Mouse (Mus musculus) forebrain, embryonic 11.5 days (tissue): ENCODE data around the gene Gm38431. TPM values are rescaled to one million over a fixed set of nuclear protein-coding genes. Genes with fewer than 3 reads are reported as not detected.

Source experiments
- ATAC-seq: fragments of 200-750 bp; cut with Nextera tagmentation; replicated peaks from 2 replicates; pipeline ENCODE4 v1.8.0; 2017; ENCODE audit warnings: moderate TSS enrichment; ENCODE audit not compliant: low FRiP score
- DNase-seq: peaks from one replicate; pipeline ENCODE4 v3.0.0-alpha.2; 2017; ENCODE audit warnings: low spot score
- H3K27ac ChIP-seq: fragments of 300-500 bp; sonication (generic); 2 replicates; pipeline ENCODE4 v1.5.1; 2014; ENCODE audit warnings: low read depth, low read length
- H3K27me3 ChIP-seq: fragments of 300-500 bp; sonication (generic); 2 replicates; pipeline ENCODE4 v1.6.1; 2014; ENCODE audit warnings: mild to moderate bottlenecking, low read length, mixed read lengths; ENCODE audit not compliant: control insufficient read depth, insufficient read depth
- H3K36me3 ChIP-seq: fragments of 300-500 bp; sonication (generic); 2 replicates; pipeline ENCODE4 v1.6.1; 2014; ENCODE audit warnings: mild to moderate bottlenecking, low read length, moderate library complexity, mixed read lengths; ENCODE audit not compliant: control insufficient read depth, insufficient read depth
- H3K4me1 ChIP-seq: fragments of 300-500 bp; sonication (generic); replicated peaks from 2 replicates; pipeline ENCODE4 v1.6.1; 2014; ENCODE audit warnings: low read length, mixed read lengths; ENCODE audit not compliant: control insufficient read depth, insufficient read depth
- H3K4me2 ChIP-seq: fragments of 300-500 bp; sonication (generic); 2 replicates; pipeline ENCODE4 v1.6.1; 2014; ENCODE audit warnings: low read depth, mild to moderate bottlenecking, low read length, moderate library complexity, mixed read lengths; ENCODE audit not compliant: severe bottlenecking
- H3K4me3 ChIP-seq: fragments of 300-500 bp; sonication (generic); 2 replicates; pipeline ENCODE4 v1.5.1; 2014; ENCODE audit warnings: low read depth, low read length
- H3K9ac ChIP-seq: fragments of 300-500 bp; sonication (generic); 2 replicates; pipeline ENCODE4 v1.6.1; 2014; ENCODE audit warnings: low read length
- H3K9me3 ChIP-seq: fragments of 300-500 bp; sonication (generic); 2 replicates; pipeline ENCODE4 v1.6.1; 2016; ENCODE audit warnings: low read length, mixed read lengths; ENCODE audit not compliant: control insufficient read depth
- WGBS: fragments of 180-500 bp; shearing (Covaris S2); extraction: QIAGEN DNeasy Blood & Tissue Kit; methylation state at CpG from one replicate; pipeline ENCODE4 v1.1.7; 2014; 5-methylcytosine and 5-hydroxymethylcytosine counted together
- polyA plus RNA-seq: library from polyadenylated mRNA; unstranded; fragments of >200 nt; fragmentation: Nextera tagmentation; extraction: Ambion mirVana; gene quantifications from 2 replicates; pipeline ENCODE4 v1.2.1, GENCODE M21; 2014

Gene Gm38431
- polyA plus RNA-seq, 1 experiment from 2014 or later = 4.5 TPM

- WGBS = 87% methylated on average over 12 of the region's 12 CpGs
- Histone ChIP-seq H3K4me1 (peaks cover 3% of the 10 kb centered on the region; the same call in 1 of the 2 replicates), H3K4me3 (no peak overlapping the region), H3K27me3 (no peaks in the 10 kb centered on the region), H3K9me3 (no peaks in the 10 kb centered on the region), H3K9ac (no peak overlapping the region), H3K4me2 (no peak overlapping the region), H3K36me3 (no peaks in the 10 kb centered on the region), H3K27ac (no peak overlapping the region)
- DNase-seq (no peak), ATAC-seq (no peak)
These were observed 40.4 kb upstream of the Gm38431 start for GRCm38 (mm10) chr9:21132102-21132775.

- no peaks in the 10 kb centered on the region for H3K36me3 ChIP-seq
- H3K27me3 ChIP-seq = no peaks in the 10 kb centered on the region
- peak within 1 kb of the TSS; percentile 67 for H3K9ac ChIP-seq
- ATAC-seq (peak; percentile 98), DNase-seq (peak; percentile 96)
- H3K4me2 ChIP-seq = peak within 1 kb of the TSS; percentile 62
- WGBS = 7% methylated on average over 37 of the region's 37 CpGs
- no peak within 1 kb of the TSS for H3K27ac ChIP-seq
- H3K9me3 ChIP-seq = no peaks in the 10 kb centered on the region
- H3K4me3 ChIP-seq = peak within 1 kb of the TSS; percentile 57
- peaks cover 3% of the 10 kb centered on the region; the same call in 1 of the 2 replicates for H3K4me1 ChIP-seq
These were observed 39.5 kb upstream of the Gm38431 start, which contains the start of gene Tyk2 for GRCm38 (mm10) chr9:21131059-21131956. TSS of gene Tyk2 (minus strand) at chr9:21131243.

GRCm38 (mm10) chr9:21126259-21126627 is 34.4 kb upstream of the Gm38431 start:
- ATAC-seq (no peak), DNase-seq (no peak)
- H3K36me3 ChIP-seq = no peaks in the 10 kb centered on the region
- H3K4me2 ChIP-seq = no peak overlapping the region
- no peak overlapping the region for H3K4me3 ChIP-seq
- WGBS = 88% methylated on average over 2 of the region's 2 CpGs
- peaks cover 3% of the 10 kb centered on the region; the same call in 1 of the 2 replicates for H3K4me1 ChIP-seq
- H3K27ac ChIP-seq = no peak overlapping the region
- no peaks in the 10 kb centered on the region for H3K9me3 ChIP-seq
- no peak overlapping the region for H3K9ac ChIP-seq
- H3K27me3 ChIP-seq = no peaks in the 10 kb centered on the region

GRCm38 (mm10) chr9:21125502-21126258 is 33.9 kb upstream of the Gm38431 start:
- no peak overlapping the region for H3K4me2 ChIP-seq
- no peaks in the 10 kb centered on the region for H3K36me3 ChIP-seq
- WGBS = 88% methylated on average over 9 of the region's 9 CpGs
- H3K27me3 ChIP-seq = no peaks in the 10 kb centered on the region
- H3K27ac ChIP-seq = no peak overlapping the region
- H3K9ac ChIP-seq = no peak overlapping the region
- H3K4me3 ChIP-seq = no peak overlapping the region
- H3K9me3 ChIP-seq = no peaks in the 10 kb centered on the region
- H3K4me1 ChIP-seq = peaks cover 3% of the 10 kb centered on the region; the same call in 1 of the 2 replicates
- no peak for ATAC-seq
- no peak for DNase-seq

- no peaks in the 10 kb centered on the region for H3K4me1 ChIP-seq
- H3K4me2 ChIP-seq = no peak overlapping the region
- H3K27me3 ChIP-seq = no peaks in the 10 kb centered on the region
- no peak for DNase-seq
- no peaks in the 10 kb centered on the region for H3K36me3 ChIP-seq
- H3K9me3 ChIP-seq = no peaks in the 10 kb centered on the region
- H3K4me3 ChIP-seq = no peak overlapping the region
- ATAC-seq = no peak
- no peak overlapping the region for H3K9ac ChIP-seq
- no peak overlapping the region for H3K27ac ChIP-seq
- 83% methylated on average over 5 of the region's 5 CpGs for WGBS
These were observed 33.0 kb upstream of the Gm38431 start for GRCm38 (mm10) chr9:21124837-21125236.

- no peak overlapping the region for H3K4me3 ChIP-seq
- no peak overlapping the region for H3K4me2 ChIP-seq
- no peak overlapping the region for H3K27ac ChIP-seq
- DNase-seq = no peak
- H3K9me3 ChIP-seq = no peaks in the 10 kb centered on the region
- H3K36me3 ChIP-seq = no peaks in the 10 kb centered on the region
- H3K27me3 ChIP-seq = no peaks in the 10 kb centered on the region
- H3K4me1 ChIP-seq = no peaks in the 10 kb centered on the region
- 92% methylated on average over 16 of the region's 16 CpGs for WGBS
- ATAC-seq = no peak
- H3K9ac ChIP-seq = no peak overlapping the region
These were observed 29.7 kb upstream of the Gm38431 start for GRCm38 (mm10) chr9:21121483-21121882.

- Histone ChIP-seq H3K36me3 (no peaks in the 10 kb centered on the region), H3K27me3 (no peaks in the 10 kb centered on the region), H3K4me3 (no peak overlapping the region), H3K9me3 (no peaks in the 10 kb centered on the region), H3K27ac (no peak overlapping the region), H3K9ac (no peak overlapping the region), H3K4me1 (no peaks in the 10 kb centered on the region), H3K4me2 (no peak overlapping the region)
- DNase-seq (no peak), ATAC-seq (no peak)
- 92% methylated on average over 6 of the region's 6 CpGs for WGBS
These were observed 25.3 kb upstream of the Gm38431 start for GRCm38 (mm10) chr9:21117073-21117472.

- H3K27ac ChIP-seq = no peak overlapping the region
- no peaks in the 10 kb centered on the region for H3K4me1 ChIP-seq
- H3K4me2 ChIP-seq = no peak overlapping the region
- no peaks in the 10 kb centered on the region for H3K9me3 ChIP-seq
- ATAC-seq = no peak
- no peak for DNase-seq
- no peaks in the 10 kb centered on the region for H3K36me3 ChIP-seq
- no peaks in the 10 kb centered on the region for H3K27me3 ChIP-seq
- no peak overlapping the region for H3K4me3 ChIP-seq
- H3K9ac ChIP-seq = no peak overlapping the region
- 95% methylated on average over 8 of the region's 8 CpGs for WGBS
These were observed 23.3 kb upstream of the Gm38431 start for GRCm38 (mm10) chr9:21115105-21115504.
